Mouse (Mus musculus) T-helper 17 cell (primary cell): ENCODE measurements around the gene Acss2.

Experiments used
- in situ Hi-C, 2 experiments: fragments of 300-600 bp; cut with MboI, MseI; formaldehyde crosslinking; loops; 1 replicate in 1 of 2; 2 replicates in 1 of 2; pipeline ENCODE4 v1.15.1; 2025; ENCODE audit warnings: high pct_unique_total_duplicates in 2 of 2

Acss2 gene

DNA sequence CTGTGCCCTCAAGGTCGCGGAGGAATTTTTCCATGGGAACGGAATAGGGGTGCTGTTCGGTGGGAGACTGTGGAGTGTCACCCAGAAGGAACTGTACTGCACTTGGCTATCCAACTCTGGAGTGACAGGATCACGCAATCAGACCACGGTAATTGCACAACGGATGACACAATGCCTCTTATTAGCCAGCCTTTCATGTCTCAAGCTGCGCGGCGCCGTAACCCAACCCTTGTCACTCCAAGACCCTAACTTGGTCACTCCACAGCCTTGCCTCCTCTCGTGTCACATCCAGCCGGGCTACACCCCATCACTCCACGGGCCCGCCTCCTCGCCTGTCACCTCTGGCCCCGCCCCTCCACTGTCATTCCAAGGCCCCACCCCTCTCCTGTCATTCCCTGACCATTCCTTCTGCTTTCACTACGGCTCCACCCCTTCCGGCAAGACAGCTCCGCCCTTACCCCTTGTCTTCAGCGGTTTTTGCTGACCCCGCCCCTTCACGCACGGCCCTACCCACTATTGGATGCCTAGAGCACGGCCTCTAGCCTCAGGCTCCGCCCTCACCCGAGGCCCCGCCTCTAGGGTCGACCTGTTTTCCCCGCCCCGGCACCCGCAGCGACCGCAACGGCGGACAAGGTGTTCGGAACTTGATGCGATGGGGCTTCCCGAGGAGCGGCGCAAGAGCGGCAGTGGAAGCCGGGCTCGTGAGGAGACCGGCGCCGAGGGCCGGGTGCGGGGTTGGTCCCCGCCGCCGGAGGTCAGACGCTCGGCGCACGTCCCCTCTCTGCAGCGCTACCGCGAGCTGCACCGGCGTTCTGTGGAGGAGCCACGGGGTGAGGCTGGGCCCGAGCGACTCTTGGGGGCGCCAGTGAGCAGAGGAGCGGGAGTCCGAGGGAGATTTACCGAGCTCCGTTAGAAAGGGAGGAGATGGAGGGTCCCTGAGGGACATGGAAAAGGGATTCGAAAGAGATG, at the start of gene Acss2, which contains the start of gene Ggt7:
Gene Acss2 (plus strand): TSS at position 494 of the 969 bp plus-strand sequence.
Gene Ggt7 (minus strand): TSS at position 783 of the 969 bp plus-strand sequence.
- in situ Hi-C loops = loop anchor here in 1 of 2 experiments (10.0 to 25.0 kb wide), 2 partner anchors 67 to 245 kb away; partner anchors contain the start of gene Procr

DNA sequence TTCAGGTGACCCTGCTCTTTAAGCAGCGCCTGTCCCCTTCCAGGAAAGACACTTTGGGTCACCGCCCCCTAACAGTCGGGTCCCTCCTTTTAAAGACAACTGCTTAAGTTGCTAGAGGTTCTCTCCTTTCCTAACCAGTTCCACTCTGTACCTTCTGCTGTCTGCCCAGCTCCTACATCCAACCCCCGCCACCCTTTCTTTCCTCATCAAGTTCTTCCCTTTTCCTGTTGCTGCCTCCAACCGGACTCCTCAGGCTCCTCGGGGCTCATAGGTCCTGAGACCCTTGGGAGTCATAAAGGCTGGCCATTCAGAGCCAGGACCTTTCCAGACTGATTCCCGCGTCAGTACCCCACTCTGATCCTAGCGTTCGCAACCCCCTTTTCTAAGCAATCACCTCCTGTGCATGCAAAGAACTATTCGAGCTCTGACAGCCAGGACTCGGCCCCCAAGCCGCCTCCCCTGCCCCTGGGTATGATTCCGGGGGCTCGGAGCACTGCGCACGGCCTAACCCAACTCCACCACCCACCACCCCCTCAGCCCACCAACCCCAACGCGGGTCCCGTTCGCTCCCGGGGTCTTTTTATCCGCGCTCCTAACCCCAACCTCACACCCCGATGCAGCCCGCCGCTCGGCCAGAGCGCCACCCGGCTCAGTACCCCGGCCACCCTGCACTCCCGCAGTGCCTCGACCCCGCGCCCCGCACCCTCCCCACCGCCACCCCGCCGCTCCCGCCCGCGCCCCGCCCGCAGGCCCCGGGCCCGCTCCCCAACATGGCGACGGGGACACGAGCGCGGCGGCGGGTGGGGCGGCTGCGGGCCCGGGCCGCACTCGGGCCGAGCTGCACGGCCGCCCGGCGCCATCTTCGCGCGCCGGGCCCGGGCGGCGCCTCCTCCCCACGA, 44.8 kb upstream of the Acss2 start:
- in situ Hi-C loops = no loop called here

DNA sequence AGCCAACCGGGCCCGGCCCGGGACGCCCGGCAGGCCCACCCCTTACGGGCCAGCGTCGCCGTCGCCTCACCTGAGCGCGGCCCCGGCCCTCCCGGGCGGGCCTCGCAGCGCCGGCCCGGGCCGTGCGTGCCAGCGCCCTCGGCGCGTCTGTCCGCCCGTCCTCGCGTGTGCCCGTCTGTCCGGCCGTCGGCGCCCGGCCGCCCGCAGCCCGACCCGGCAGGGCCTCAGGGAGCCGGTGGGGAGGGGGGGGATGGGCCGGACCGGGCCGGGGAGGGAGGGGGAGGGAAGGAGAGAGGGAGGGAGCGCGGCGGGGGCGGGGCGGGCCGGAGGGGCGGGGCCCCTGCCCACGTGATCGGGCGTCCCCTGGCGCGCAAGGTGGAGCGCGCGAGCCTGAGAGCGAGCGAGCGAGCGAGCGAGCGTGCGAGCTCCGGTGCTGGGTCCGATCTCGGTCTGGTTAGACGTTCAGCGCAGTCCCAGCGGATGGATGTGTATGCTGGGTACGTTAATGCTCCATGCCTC, 44.1 kb upstream of the Acss2 start, which contains the start of gene Ncoa6:
Gene Ncoa6 (minus strand): TSS at position 325 of the 519 bp plus-strand sequence.
- in situ Hi-C loops = no loop called here

DNA sequence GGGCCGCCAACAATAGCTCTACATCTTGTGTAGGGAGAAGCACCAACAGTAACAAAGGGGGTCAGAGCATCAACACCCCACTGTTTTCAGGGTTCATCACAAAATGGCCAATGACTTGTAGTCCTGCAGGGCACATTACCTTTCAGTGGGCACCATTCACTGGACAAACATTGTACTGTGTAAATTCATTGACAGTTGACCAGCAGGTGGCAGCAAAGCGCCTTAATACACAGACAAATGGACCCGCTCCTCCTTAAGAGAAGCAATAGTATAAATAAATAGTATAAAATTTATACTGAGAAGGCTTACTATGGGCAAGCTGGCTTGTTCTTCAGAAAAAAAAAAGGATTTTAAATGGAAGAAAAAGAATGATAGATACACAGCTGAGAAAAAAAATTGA, 35.7 kb upstream of the Acss2 start:
- in situ Hi-C loops = loop anchor here in 1 of 2 experiments (25.0 kb wide), 1 partner anchor 305 kb away; the partner anchor contains the start of gene Mmp24

DNA sequence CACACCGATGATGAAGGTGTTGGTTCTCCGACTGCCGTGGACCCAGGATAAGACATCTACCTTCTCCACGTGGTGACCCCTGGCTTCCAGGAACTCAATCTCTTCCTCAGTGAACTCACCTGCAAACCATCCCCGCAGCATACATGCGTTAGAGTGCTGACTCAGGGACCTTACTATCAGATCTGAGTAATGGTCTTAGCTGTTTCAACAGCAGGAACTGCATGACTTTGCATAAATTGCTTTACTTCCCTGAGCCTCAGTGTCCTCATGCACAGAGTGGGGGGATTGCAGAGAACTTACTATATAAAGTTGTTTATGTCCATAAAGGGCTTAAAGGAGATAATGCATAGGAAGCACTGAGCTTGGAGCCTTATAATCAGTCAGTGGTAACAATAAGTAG, 26.8 kb upstream of the Acss2 start:
- in situ Hi-C loops = loop anchor here in 1 of 2 experiments (25.0 kb wide), 1 partner anchor 296 kb away; the partner anchor contains the start of gene Mmp24

DNA sequence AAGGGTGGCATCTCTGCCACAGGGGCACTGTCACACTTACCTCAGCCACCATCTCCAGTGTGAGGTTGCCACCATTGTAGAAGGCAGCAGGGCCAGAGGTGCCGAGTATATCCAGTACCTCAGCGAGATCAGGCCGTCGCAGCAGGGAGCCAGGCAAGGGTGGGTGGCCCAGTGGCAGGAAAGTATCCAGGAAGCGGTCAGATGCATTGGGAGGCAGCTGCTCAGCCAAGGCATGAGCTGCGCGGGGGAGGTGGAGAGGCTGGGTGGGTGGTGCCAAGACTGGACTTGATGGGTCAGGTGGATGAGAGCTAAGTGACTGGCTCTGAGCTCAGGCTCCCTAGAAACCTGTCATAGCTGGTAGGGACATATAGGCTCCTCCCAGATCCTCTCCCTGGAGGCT, 15.2 kb upstream of the Acss2 start:
- in situ Hi-C loops = loop anchor here in 1 of 2 experiments (25.0 kb wide), 1 partner anchor 260 kb away; the partner anchor contains the start of gene Procr

DNA sequence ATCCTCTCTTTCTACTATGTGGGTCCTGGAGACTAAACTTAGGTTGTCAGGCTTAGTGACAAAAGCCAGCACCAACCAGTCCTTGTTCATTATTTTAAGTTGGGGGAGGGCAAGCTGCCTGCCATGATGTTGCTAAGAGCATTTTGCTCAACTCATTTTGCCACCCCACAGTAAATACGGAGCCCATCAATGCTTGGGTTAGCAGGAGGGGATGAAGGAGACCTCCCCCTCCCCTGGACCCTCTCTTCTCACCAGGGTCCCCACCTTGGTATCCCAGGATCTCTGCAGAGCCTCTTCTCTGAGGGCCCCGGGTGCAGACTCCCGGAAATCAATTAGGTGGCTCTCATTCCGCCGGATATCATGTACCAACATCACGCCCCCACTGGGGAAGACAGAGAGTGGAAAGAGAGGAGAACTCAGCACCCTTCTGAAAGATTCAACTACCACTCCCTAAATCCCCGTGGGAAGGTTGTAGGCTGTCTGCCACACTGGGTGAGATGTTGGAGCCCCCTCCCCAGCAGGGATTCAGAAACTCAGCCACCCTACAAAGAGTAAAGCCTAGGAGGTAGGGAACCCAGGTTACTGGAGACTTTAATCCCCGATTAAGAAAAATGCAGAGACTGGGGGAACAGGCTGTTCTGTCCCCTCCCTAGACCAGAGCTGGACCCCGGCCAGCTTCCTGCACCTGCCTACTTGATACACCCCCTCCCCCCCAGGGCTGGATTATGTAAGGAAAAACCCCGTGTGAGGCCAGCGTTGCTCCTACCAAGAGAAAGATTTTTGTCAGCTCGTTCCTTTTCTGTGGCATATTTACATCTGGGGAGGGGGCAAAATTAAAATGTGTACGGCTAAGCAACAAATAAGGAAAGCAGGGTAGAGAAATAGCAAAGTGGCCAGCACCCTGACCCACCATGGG, 13.1 kb upstream of the Acss2 start:
- in situ Hi-C loops = loop anchor here in 1 of 2 experiments (25.0 kb wide), 1 partner anchor 258 kb away; the partner anchor contains the start of gene Procr

DNA sequence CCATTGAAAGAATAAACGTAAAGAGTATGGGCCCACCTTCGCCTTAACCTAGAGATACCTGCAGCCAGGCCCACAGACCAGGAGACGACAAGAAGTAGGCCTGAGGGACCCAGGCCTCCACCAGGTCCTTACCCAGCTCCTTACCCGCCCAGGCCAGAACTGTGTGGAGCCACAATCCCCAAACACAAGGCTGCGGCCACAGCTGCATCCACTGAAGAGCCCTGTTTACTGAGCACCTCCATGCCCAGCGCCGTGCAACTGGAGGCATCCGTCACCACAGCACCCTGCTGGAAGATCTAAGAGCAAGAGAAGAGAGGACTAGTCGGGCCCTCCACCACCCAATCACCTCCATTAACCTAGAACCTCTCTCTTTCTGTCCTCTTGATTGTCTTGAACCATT, 11.9 kb upstream of the Acss2 start:
- in situ Hi-C loops = loop anchor here in 1 of 2 experiments (25.0 kb wide), 1 partner anchor 256 kb away; the partner anchor contains the start of gene Procr

DNA sequence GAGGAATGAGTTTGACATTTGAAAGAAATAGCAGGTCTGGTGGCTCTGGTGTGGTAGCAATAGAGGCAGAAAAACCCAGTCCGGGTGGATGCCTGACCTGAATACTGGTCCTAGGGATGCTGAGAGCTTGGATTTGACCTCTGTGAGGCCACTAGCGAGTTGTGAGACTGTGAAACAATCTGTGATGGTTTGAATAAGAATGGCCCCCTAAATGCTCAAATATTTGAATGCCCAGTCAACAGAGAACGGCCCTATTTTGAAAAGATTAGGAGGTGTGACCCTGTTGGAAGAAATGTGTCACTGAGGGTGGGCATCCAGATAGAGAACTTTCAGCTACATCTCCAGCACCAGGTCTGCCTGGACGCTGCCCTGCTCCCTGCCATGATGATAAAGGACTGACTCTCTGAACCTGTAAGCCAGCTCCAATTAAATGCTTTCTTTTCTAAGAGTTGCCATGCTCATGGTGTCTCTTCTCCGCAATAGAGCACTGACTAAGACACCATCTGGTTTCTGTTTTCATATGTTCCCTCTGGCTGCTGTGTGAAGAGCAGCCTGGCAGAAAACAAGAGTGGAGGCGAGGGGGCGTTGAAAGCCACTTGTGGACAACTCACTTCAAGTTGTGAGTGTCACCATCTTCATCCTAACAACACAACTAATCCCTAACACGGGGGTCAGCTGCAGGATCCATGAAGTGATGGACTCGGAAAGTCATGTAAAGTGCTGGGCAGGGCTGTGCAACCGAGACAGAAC, 9.9 kb upstream of the Acss2 start:
- in situ Hi-C loops = loop anchor here in 1 of 2 experiments (25.0 kb wide), 1 partner anchor 254 kb away; the partner anchor contains the start of gene Procr

DNA sequence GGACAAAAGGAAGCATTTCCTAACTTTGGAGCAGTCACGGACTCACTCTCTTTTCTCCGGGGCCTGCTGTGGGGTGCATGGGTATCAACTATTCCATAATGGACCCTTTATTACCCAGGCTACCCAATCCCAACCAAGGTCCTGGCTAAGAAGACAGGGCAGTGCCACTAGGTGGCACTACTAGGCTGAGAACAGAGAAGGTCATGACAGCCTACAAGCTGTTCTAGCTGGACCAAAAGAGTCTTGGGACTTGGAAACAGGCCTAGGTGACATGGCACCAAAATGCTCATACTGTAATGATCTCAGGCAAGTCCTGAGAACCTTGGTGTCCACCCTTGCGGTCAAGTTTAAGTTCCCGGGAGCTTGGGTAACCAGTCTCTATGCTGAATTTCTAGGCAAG, 5.3 kb upstream of the Acss2 start:
- in situ Hi-C loops = loop anchor here (5.0 to 25.0 kb wide), 4 partner anchors 72 to 250 kb away; partner anchors contain the start of gene Procr (in 1 of the 2)

DNA sequence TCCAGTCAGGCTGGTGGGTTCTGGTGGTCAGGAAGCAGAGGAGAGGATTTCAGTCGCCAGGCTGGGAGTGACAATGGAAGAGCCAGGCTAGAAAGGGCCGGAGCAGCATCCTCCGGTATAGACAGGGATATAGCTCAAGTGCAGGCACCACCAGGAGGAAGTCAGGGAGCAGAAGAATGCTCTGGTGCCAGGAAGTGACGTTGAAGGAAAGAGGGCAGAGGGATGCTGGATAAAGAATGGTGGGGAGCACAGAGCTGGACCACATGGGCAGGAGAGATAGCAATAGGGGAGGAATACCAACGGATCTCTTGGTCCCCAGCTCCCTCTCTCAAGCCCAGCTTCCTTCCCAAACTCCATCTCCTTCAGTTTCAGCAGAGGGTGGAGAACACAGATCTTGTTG, 4.2 kb upstream of the Acss2 start:
- in situ Hi-C loops = loop anchor here (5.0 to 25.0 kb wide), 4 partner anchors 71 to 249 kb away; partner anchors contain the start of gene Procr (in 1 of the 2)

DNA sequence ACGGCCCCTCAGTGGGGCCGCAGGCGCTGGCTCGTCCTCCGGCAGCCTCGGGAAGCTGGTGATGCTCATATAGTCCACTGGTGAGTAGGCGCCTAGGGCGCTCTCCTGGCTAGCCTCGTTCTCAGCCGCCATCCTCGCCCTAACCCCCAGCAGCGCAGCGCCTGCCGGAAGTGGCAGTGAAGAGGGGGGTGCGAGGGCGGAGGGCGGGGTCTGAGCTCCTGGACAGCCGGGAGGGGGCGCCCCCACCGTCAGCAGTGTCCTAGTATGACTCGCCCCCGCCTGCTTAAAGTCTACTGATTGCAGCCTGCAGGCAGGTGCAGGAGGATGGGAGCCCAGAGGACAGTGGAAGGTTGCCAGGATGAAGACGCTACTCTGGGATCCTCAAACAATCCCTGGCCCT, 3.1 kb upstream of the Acss2 start:
- in situ Hi-C loops = loop anchor here (5.0 to 25.0 kb wide), 4 partner anchors 70 to 248 kb away; partner anchors contain the start of gene Procr (in 1 of the 2)

DNA sequence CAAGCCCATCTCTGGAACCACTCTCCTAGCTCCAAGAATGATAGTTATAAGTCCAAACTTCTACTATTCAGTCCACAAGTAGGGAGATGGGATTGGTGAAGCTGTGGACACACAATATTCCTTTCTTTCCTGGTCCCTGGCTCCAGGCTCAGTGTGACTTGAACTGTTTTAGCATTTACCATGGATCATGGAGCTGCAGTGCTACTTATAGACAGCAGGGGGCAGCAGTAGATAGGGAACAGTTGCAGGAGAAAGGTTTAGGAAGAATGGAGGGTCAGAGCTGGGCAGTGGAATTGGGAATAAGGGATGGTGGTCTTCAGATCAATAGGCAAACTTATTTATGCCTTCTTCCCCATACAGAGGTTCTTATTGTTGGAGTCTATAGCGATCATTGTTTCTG, 1.8 kb upstream of the Acss2 start:
- in situ Hi-C loops = loop anchor here in 1 of 2 experiments (10.0 to 25.0 kb wide), 2 partner anchors 69 to 246 kb away; partner anchors contain the start of gene Procr

DNA sequence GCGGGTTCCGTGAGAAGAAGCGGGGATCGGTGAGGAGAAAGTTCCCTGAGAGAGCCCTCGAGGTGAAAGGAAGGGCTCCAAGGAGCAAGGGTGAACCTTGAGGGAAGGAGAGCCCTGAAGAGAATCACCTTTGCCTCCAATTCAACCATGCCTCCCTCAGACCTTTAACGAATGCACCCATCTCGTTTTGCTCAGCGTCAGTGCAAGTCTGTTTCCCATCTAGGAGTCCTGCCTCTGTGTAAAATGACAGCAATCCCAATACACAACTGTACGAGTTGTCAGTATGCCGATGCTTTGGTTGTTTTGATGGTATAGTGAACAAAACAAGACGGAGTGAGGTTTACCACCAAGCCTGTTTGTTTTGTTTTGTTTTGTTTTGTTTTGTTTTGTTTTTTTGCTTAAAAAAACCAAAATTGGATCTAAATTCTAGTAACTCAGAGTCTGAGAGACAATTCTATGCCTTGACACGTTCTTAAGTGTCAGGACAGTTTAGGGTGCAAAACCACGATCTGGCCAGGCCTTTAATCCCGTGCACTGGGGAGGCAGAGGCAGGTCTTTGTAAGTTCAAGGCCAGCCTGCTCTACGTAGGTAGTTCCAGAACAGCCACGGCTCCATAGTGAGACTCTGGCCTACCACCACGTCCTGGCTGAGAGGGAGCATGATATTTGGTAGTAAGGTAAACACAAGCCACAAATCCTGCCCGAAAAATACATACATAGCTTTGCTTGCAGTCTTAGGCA, 953 bp downstream of the Acss2 start:
- in situ Hi-C loops = loop anchor here in 1 of 2 experiments (10.0 to 25.0 kb wide), 2 partner anchors 66 to 244 kb away; partner anchors contain the start of gene Procr

DNA sequence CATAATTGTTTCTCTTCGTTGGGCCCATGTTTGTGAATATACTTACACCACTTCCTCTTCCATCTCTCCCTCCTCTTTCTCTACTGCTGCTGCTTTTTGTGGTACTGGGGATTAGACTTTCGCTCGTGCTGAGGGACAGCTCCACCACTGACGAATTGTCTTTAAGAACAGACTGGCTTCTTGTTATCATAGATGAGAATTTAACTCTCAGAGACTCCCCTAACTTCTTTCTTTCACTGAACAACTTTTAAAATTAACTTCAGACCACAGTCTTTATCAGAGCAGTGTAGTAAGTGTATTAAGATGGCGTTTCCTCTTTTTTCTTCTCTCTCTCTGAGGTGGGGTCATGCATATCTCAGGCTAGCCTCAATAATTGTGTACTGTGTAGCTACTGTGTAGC, 6.0 kb downstream of the Acss2 start:
- in situ Hi-C loops = loop anchor here in 1 of 2 experiments (25.0 kb wide), 1 partner anchor 239 kb away; the partner anchor contains the start of gene Procr

DNA sequence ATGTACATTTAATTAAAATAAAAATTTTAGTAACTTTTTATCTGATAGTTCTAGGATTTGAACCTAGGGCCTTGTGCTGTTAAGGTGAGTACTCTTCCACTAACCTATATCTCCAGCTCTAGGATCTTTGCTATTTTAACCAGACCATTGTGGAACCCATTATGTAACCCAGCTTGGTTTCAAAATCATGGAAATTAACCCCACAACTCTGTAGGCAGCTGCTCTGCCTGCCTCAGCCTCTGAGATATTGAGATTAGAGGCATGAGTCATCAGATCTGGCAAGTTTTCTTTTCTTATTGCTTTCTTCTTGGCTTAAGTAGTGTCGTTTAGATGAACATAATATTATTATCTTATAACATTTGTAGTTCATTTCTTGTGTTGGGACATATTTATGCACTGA, 6.6 kb downstream of the Acss2 start:
- in situ Hi-C loops = loop anchor here in 1 of 2 experiments (25.0 kb wide), 1 partner anchor 238 kb away; the partner anchor contains the start of gene Procr

DNA sequence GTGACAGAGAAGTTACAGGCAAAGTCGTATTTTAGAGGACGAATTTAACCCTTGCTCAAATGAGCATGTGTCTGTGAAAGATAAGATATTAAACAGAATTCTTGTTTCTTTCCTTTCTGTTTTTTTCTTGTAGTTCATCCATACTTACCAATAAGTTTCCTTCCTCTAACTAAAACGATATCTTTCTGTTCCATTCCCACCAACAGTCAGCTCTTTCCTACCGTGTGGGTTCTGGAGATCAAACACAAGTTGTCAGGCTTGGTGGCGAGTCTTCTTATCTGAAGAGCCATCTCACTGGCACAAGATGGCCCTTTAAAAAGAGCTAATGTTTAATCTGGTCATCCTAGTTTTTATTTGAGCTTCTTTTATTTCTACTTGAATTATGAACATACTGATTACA, 9.6 kb downstream of the Acss2 start:
- in situ Hi-C loops = no loop called here

DNA sequence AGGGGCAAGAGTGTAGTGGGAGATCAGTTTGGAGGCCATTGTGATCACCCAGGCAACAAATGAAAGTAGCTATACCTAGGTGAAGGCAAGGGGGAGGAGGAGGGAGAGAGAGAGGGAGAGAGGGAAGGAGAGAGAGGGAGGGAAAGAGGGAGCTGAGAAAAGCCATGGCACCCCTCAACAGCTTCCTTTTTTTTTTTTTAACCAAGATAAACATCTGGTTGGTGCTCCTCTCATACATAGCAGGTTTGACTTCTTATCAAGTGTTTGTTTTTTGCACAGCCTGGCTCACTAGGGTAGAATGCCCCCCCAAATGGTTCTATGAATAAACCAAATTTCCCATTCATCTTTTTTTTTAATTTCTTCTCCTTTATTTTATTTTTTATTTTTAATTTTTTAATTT, 18.5 kb downstream of the Acss2 start:
- in situ Hi-C loops = no loop called here
